Mouse (Mus musculus): ENCODE measurements around the gene Nup210l. TPM values are rescaled to one million over a fixed set of nuclear protein-coding genes. Genes with fewer than 3 reads are reported as not detected.

Nup210l gene
- polyA plus RNA-seq, 1 experiment from 2014 or later, result 0.61 TPM

GRCm38 (mm10) chr3:90220531-90220951 lies 116.6 kb downstream of the Nup210l start:
- H3K4me3 ChIP-seq, result peak overlapping the region; percentile 64
- DNase-seq (ENCODE audit: extremely low spot score, low spot score), result peak; percentile 71
- H3K9me3 ChIP-seq, result no peaks in the 10 kb centered on the region
- peak overlapping the region; percentile 89 for H3K27ac ChIP-seq
- peaks cover 27% of the 10 kb centered on the region for H3K4me1 ChIP-seq
- peaks cover 26% of the 10 kb centered on the region for H3K36me3 ChIP-seq (replicated peaks)
- WGBS, result under 1% methylated on average over 18 of the region's 20 CpGs
- no peaks in the 10 kb centered on the region for H3K27me3 ChIP-seq (ENCODE audit: poor library complexity, severe bottlenecking)

- peaks cover 32% of the 10 kb centered on the region for H3K36me3 ChIP-seq (replicated peaks)
- no peaks in the 10 kb centered on the region for H3K9me3 ChIP-seq
- no peak for DNase-seq (ENCODE audit: extremely low spot score, low spot score)
- H3K4me3 ChIP-seq, result peak overlapping the region; percentile 64
- no peaks in the 10 kb centered on the region for H3K27me3 ChIP-seq (ENCODE audit: poor library complexity, severe bottlenecking)
- peaks cover 27% of the 10 kb centered on the region for H3K4me1 ChIP-seq
- 21% methylated on average over 5 of the region's 5 CpGs for WGBS
- peak overlapping the region; percentile 89 for H3K27ac ChIP-seq
Observed at GRCm38 (mm10) chr3:90221123-90221522, 117.2 kb downstream of the Nup210l start.

GRCm38 (mm10) chr3:90222455-90222854 lies 118.5 kb downstream of the Nup210l start:
- no peaks in the 10 kb centered on the region for H3K27me3 ChIP-seq (ENCODE audit: poor library complexity, severe bottlenecking)
- H3K36me3 ChIP-seq (replicated peaks), result peaks cover 35% of the 10 kb centered on the region
- no peak overlapping the region for H3K27ac ChIP-seq
- H3K9me3 ChIP-seq, result no peaks in the 10 kb centered on the region
- H3K4me1 ChIP-seq, result peaks cover 27% of the 10 kb centered on the region
- no peak for DNase-seq (ENCODE audit: extremely low spot score, low spot score)
- WGBS, result 91% methylated on average over 4 of the region's 4 CpGs
- no peak overlapping the region for H3K4me3 ChIP-seq

GRCm38 (mm10) chr3:90222941-90223340 lies 119.0 kb downstream of the Nup210l start:
- Histone ChIP-seq H3K9me3 (no peaks in the 10 kb centered on the region), H3K36me3 (replicated peaks) (peaks cover 35% of the 10 kb centered on the region), H3K4me1 (peaks cover 27% of the 10 kb centered on the region), H3K27me3 (ENCODE audit: poor library complexity, severe bottlenecking) (no peaks in the 10 kb centered on the region), H3K27ac (no peak overlapping the region), H3K4me3 (no peak overlapping the region)
- 80% methylated on average over 3 of the region's 3 CpGs for WGBS
- DNase-seq (ENCODE audit: extremely low spot score, low spot score), result no peak

- 83% methylated on average over 10 of the region's 10 CpGs for WGBS
- Histone ChIP-seq H3K9me3 (no peaks in the 10 kb centered on the region), H3K4me1 (peaks cover 27% of the 10 kb centered on the region), H3K36me3 (replicated peaks) (peaks cover 35% of the 10 kb centered on the region), H3K27me3 (ENCODE audit: poor library complexity, severe bottlenecking) (no peaks in the 10 kb centered on the region), H3K4me3 (no peak overlapping the region), H3K27ac (no peak overlapping the region)
- DNase-seq (ENCODE audit: extremely low spot score, low spot score), result no peak
Observed at GRCm38 (mm10) chr3:90224331-90224730, 120.4 kb downstream of the Nup210l start.

- peak overlapping the region; percentile 95 for H3K27ac ChIP-seq
- 18% methylated on average over 8 of the region's 8 CpGs for WGBS
- peaks cover 18% of the 10 kb centered on the region for H3K4me1 ChIP-seq
Observed at GRCm38 (mm10) chr3:90231075-90231474, 127.1 kb downstream of the Nup210l start.

GRCm38 (mm10) chr3:90231507-90232333 lies 127.8 kb downstream of the Nup210l start, which contains the start of gene Jtb:
Gene Jtb, plus strand, starts transcription at chr3:90231597.
- peak; percentile 95 for DNase-seq (ENCODE audit: extremely low spot score, low spot score)
- Histone ChIP-seq H3K36me3 (replicated peaks) (peaks cover 36% of the 10 kb centered on the region), H3K4me1 (peaks cover 18% of the 10 kb centered on the region), H3K27me3 (ENCODE audit: poor library complexity, severe bottlenecking) (no peaks in the 10 kb centered on the region), H3K4me3 (peak within 1 kb of the TSS; percentile 72), H3K27ac (peak within 1 kb of the TSS; percentile 95), H3K9me3 (no peaks in the 10 kb centered on the region)
- under 1% methylated on average over 61 of the region's 61 CpGs for WGBS

More at GRCm38 (mm10) chr3:90231075-90231474, 127.1 kb downstream of the Nup210l start:
- H3K36me3 ChIP-seq (replicated peaks), result peaks cover 35% of the 10 kb centered on the region
- peak overlapping the region; percentile 72 for H3K4me3 ChIP-seq
- no peak for DNase-seq (ENCODE audit: extremely low spot score, low spot score)
- no peaks in the 10 kb centered on the region for H3K9me3 ChIP-seq
- no peaks in the 10 kb centered on the region for H3K27me3 ChIP-seq (ENCODE audit: poor library complexity, severe bottlenecking)

GRCm38 (mm10) chr3:90241251-90241650 lies 137.3 kb downstream of the Nup210l start:
- H3K27ac ChIP-seq, result no peak overlapping the region
- H3K4me3 ChIP-seq, result no peak overlapping the region
- whole genome bisulfite sequencing, result 89% methylated on average over 2 of the region's 2 CpGs
- peaks cover 6% of the 10 kb centered on the region for H3K36me3 ChIP-seq (replicated peaks)
- H3K9me3 ChIP-seq, result no peaks in the 10 kb centered on the region
- peaks cover 17% of the 10 kb centered on the region for H3K4me1 ChIP-seq
- H3K27me3 ChIP-seq (ENCODE audit: poor library complexity, severe bottlenecking), result 0 out of 2 replicates have a peak, but pooled peaks cover 11% of the 10 kb centered on the region
- no peak for DNase-seq (ENCODE audit: extremely low spot score, low spot score)

GRCm38 (mm10) chr3:90241669-90242358 lies 137.9 kb downstream of the Nup210l start:
- 0 out of 2 replicates have a peak, but pooled peaks cover 11% of the 10 kb centered on the region for H3K27me3 ChIP-seq (ENCODE audit: poor library complexity, severe bottlenecking)
- no peaks in the 10 kb centered on the region for H3K9me3 ChIP-seq
- peaks cover 17% of the 10 kb centered on the region for H3K4me1 ChIP-seq
- no peak overlapping the region for H3K4me3 ChIP-seq
- no peak for DNase-seq (ENCODE audit: extremely low spot score, low spot score)
- H3K36me3 ChIP-seq (replicated peaks), result peaks cover 2% of the 10 kb centered on the region; the same call in 1 of the 2 replicates
- 89% methylated on average over 10 of the region's 10 CpGs for WGBS
- H3K27ac ChIP-seq, result no peak overlapping the region

- Histone ChIP-seq H3K9me3 (no peaks in the 10 kb centered on the region), H3K27me3 (ENCODE audit: poor library complexity, severe bottlenecking) (0 out of 2 replicates have a peak, but pooled peaks cover 11% of the 10 kb centered on the region), H3K36me3 (replicated peaks) (no peaks in the 10 kb centered on the region), H3K4me3 (peak within 1 kb of the TSS; percentile 55), H3K4me1 (peaks cover 27% of the 10 kb centered on the region), H3K27ac (peak within 1 kb of the TSS; percentile 85)
- WGBS, result 2% methylated on average over 19 of the region's 19 CpGs
- DNase-seq (ENCODE audit: extremely low spot score, low spot score), result peak; percentile 75
Observed at GRCm38 (mm10) chr3:90242984-90243775, 139.2 kb downstream of the Nup210l start, which contains the start of gene Creb3l4. Gene Creb3l4, minus strand, starts transcription at chr3:90243512.

GRCm38 (mm10) chr3:90245406-90245805 lies 141.5 kb downstream of the Nup210l start:
- no peak overlapping the region for H3K4me3 ChIP-seq
- H3K36me3 ChIP-seq (replicated peaks), result peaks cover 11% of the 10 kb centered on the region
- H3K27me3 ChIP-seq (ENCODE audit: poor library complexity, severe bottlenecking), result 0 out of 2 replicates have a peak, but pooled peaks cover 11% of the 10 kb centered on the region
- H3K9me3 ChIP-seq, result no peaks in the 10 kb centered on the region
- 80% methylated on average over 2 of the region's 2 CpGs for WGBS
- no peak overlapping the region for H3K27ac ChIP-seq
- DNase-seq (ENCODE audit: extremely low spot score, low spot score), result no peak
- H3K4me1 ChIP-seq, result peaks cover 41% of the 10 kb centered on the region

GRCm38 (mm10) chr3:90247630-90247959 lies 143.7 kb downstream of the Nup210l start:
- Histone ChIP-seq H3K36me3 (replicated peaks) (peaks cover 28% of the 10 kb centered on the region), H3K4me3 (peak overlapping the region; percentile 77), H3K27ac (peak overlapping the region; percentile 94), H3K9me3 (no peaks in the 10 kb centered on the region), H3K27me3 (ENCODE audit: poor library complexity, severe bottlenecking) (0 out of 2 replicates have a peak, but pooled peaks cover under 1% of the 10 kb centered on the region), H3K4me1 (peaks cover 42% of the 10 kb centered on the region)
- WGBS, result under 1% methylated on average over 3 of the region's 3 CpGs
- DNase-seq (ENCODE audit: extremely low spot score, low spot score), result no peak

All from forebrain, embryonic 10.5 days (tissue).